Mouse (Mus musculus) megakaryocyte-erythroid progenitor cell, adult 5 weeks (primary cell): ENCODE results near the gene 1700017B05Rik. TPM values are rescaled to one million over a fixed set of nuclear protein-coding genes. Genes with fewer than 3 reads are reported as not detected.

Experiments used
- polyA plus RNA-seq: library from polyadenylated mRNA; stranded (reverse); fragments of >175 nt; gene quantifications from 2 replicates; pipeline ENCODE4 v1.2.3, GENCODE M21; 2012

1700017B05Rik gene
- polyA plus RNA-seq = 178 and 209 TPM in 2 replicates

GRCm38 (mm10) chr9:57261913-57262794 lies at the start of gene 1700017B05Rik:
1700017B05Rik (minus strand) TSS chr9:57262612.

GRCm38 (mm10) chr9:57236256-57236655 lies 26.2 kb downstream of the 1700017B05Rik start, which contains the start of gene Trcg1:
Trcg1 (plus strand) TSS chr9:57236556.

Other genes starting within 250 kb of the 1700017B05Rik start
- 12.6 and 17.1 TPM in 2 replicates for gene Sin3a, start 190.6 kb downstream of the 1700017B05Rik start, polyA plus RNA-seq
- 99.3 and 110 TPM in 2 replicates for gene Man2c1, start 131.9 kb downstream of the 1700017B05Rik start, polyA plus RNA-seq
- 18.0 and 20.0 TPM in 2 replicates for gene Neil1, start 114.3 kb downstream of the 1700017B05Rik start, polyA plus RNA-seq
- gene Commd4, start 104.3 kb downstream of the 1700017B05Rik start, polyA plus RNA-seq = 46.9 and 50.6 TPM in 2 replicates
- not detected in 2 replicates for gene Trcg1, start 26.1 kb downstream of the 1700017B05Rik start, polyA plus RNA-seq
- 5.8 and 6.9 TPM in 2 replicates for gene Ppcdc, start 177.5 kb upstream of the 1700017B05Rik start, polyA plus RNA-seq
- 0.84 and 2.5 TPM in 2 replicates for gene Scamp5, start 205.4 kb upstream of the 1700017B05Rik start, polyA plus RNA-seq
- 0.13 and 0.38 TPM in 2 replicates for gene Rpp25, start 241.4 kb upstream of the 1700017B05Rik start, polyA plus RNA-seq